Mouse (Mus musculus) midbrain, embryonic 10.5 days (tissue): ENCODE measurements around the gene Lcn5. TPM values are rescaled to one million over a fixed set of nuclear protein-coding genes. Genes with fewer than 3 reads are reported as not detected.
A peak's percentile ranks its signal among the peaks of the same experiment; 100 is the strongest.

Experiments used
- DNase-seq: peaks from one replicate; pipeline ENCODE4 v3.0.0-alpha.2; 2017; ENCODE audit warnings: low spot score
- H3K27ac ChIP-seq: fragments of 300-500 bp; sonication (generic); replicated peaks from 2 replicates; pipeline ENCODE4 v1.5.1; 2016; ENCODE audit warnings: mild to moderate bottlenecking
- H3K27me3 ChIP-seq: fragments of 300-500 bp; sonication (generic); 2 replicates; pipeline ENCODE4 v1.6.1; 2016; ENCODE audit warnings: low read depth, mild to moderate bottlenecking; ENCODE audit not compliant: poor library complexity, severe bottlenecking
- H3K36me3 ChIP-seq: fragments of 300-500 bp; sonication (generic); 2 replicates; pipeline ENCODE4 v1.6.1; 2016; ENCODE audit warnings: mild to moderate bottlenecking, moderate library complexity
- H3K4me1 ChIP-seq: fragments of 300-500 bp; sonication (generic); 2 replicates; pipeline ENCODE4 v1.6.1; 2016
- H3K4me3 ChIP-seq: fragments of 300-500 bp; sonication (generic); 2 replicates; pipeline ENCODE4 v1.5.1; 2016; ENCODE audit warnings: mild to moderate bottlenecking, moderate library complexity
- H3K9me3 ChIP-seq: fragments of 300-500 bp; sonication (generic); replicated peaks from 2 replicates; pipeline ENCODE4 v1.6.1; 2016; ENCODE audit warnings: mild to moderate bottlenecking
- WGBS: fragments of 180-500 bp; shearing (Covaris S2); methylation state at CpG from one replicate; pipeline ENCODE4 v1.1.7; 2016; 5-methylcytosine and 5-hydroxymethylcytosine counted together
- polyA plus RNA-seq: library from polyadenylated mRNA; unstranded; fragments of >200 nt; fragmentation: Nextera tagmentation; extraction: Ambion mirVana; gene quantifications from 2 replicates; pipeline ENCODE4 v1.2.1, GENCODE M21; 2016

Gene Lcn5
- polyA plus RNA-seq, 1 experiment from 2014 or later: not detected

DNA sequence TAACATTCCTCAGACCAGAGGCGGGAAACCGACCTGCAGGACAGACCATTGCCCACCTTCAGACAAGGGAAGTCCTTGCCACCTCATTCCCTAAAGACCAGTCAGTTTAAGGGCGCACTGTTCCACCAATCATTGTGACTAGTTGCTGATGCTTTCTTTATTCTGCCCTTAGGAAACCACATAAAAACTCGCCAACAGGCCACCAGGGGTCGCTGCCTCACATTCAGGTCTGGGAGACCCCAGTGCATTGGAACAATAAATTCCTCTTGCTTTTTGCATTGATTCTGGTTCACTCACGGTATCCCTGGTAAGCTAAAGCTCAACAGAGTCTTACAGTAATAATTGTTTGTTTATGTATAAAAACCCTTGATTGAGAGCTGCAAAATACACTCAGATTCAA, 17.9 kb upstream of the Lcn5 start:
- Histone ChIP-seq H3K4me3 (no peak overlapping the region), H3K4me1 (no peaks in the 10 kb centered on the region), H3K27me3 (no peaks in the 10 kb centered on the region), H3K9me3 (no peaks in the 10 kb centered on the region), H3K27ac (no peak overlapping the region), H3K36me3 (no peaks in the 10 kb centered on the region)
- 17% methylated on average over 6 of the region's 6 CpGs for WGBS
- peak; percentile 54 for DNase-seq

DNA sequence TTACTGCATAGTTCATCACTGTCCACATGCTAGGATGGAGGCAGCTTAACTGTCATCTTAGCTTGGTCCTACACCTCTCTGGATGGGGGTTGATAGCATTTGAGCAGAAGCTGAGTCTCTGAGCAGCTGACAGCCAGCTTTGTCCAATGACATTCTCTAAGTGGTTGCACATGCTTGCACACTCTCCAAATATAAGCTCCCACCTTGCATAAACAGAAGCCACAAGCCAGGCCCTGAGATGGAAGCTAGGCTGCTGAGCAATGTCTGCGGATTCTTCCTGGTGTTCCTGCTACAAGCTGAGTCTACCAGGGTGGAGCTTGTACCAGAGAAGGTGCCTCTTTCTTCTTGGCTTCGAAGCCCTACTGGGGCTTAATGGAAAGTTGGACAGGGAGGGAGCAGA, 4.8 kb upstream of the Lcn5 start, which contains the start of gene Lcn8:
TSS of gene Lcn8 (plus strand) at position 219 of the 400 bp plus-strand sequence.
- Histone ChIP-seq H3K4me1 (no peaks in the 10 kb centered on the region), H3K9me3 (no peaks in the 10 kb centered on the region), H3K36me3 (no peaks in the 10 kb centered on the region), H3K27ac (no peak within 1 kb of the TSS), H3K27me3 (no peaks in the 10 kb centered on the region), H3K4me3 (no peak within 1 kb of the TSS)
- WGBS: 73% methylated on average over 2 of the region's 2 CpGs
- no peak for DNase-seq

DNA sequence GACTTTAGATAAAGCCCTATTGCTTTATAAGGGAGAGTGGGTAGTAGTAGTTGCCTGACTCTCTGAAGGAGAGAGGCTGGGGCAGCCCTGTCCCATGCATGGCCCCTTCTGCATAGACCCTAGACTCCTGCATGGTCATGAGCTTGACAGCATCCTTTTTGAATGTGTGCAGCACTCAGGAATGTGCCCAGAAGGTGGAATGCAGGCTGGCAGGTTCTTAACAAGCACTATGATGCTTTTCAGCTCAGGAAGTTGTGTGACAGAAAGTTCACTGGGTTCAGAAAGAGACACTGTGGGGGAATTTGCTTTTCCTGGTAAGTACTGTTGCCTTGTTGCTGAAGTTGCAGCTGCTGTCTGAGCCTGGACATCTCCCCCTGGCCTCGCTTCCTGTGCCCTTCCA, 3.2 kb upstream of the Lcn5 start:
- no peak overlapping the region for H3K27ac ChIP-seq
- no peak overlapping the region for H3K4me3 ChIP-seq
- H3K36me3 ChIP-seq: no peaks in the 10 kb centered on the region
- H3K27me3 ChIP-seq: no peaks in the 10 kb centered on the region
- no peaks in the 10 kb centered on the region for H3K4me1 ChIP-seq
- H3K9me3 ChIP-seq: no peaks in the 10 kb centered on the region
- DNase-seq: no peak
- 67% methylated on average over 1 of the region's 1 CpGs for WGBS

- Histone ChIP-seq H3K9me3 (no peaks in the 10 kb centered on the region), H3K27me3 (no peaks in the 10 kb centered on the region), H3K4me3 (no peak overlapping the region), H3K4me1 (no peaks in the 10 kb centered on the region), H3K27ac (no peak overlapping the region), H3K36me3 (no peaks in the 10 kb centered on the region)
- DNase-seq: no peak
- 91% methylated on average over 4 of the region's 4 CpGs for WGBS
Measured at GRCm38 (mm10) chr2:25656691-25657090, 1.1 kb upstream of the Lcn5 start.

DNA sequence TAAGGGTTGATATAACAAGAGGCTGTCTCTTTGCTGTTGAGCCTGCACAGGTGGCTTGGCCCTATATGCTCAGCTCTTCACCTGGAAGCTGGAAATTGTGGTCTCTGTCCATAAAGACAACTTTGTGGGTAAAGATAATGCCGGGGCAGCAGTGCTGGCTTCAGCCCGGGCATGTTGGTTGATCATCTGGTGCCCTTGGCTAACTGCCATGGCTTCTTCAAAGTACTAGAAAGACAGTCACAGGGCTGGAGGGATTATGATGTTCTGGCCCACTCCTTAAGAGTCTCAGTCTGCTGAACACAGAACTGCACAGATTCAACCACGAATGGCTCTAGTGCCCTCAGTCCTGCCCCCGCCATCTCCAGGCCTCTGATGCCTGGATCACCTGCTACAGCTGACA, 506 bp upstream of the Lcn5 start:
- Histone ChIP-seq H3K4me1 (no peaks in the 10 kb centered on the region), H3K36me3 (no peaks in the 10 kb centered on the region), H3K27ac (no peak overlapping the region), H3K4me3 (no peak overlapping the region), H3K27me3 (no peaks in the 10 kb centered on the region), H3K9me3 (no peaks in the 10 kb centered on the region)
- no peak for DNase-seq
- WGBS: 85% methylated on average over 4 of the region's 4 CpGs

GRCm38 (mm10) chr2:25660279-25660678, 2.5 kb downstream of the Lcn5 start:
- Histone ChIP-seq H3K4me1 (peaks cover 4% of the 10 kb centered on the region), H3K9me3 (no peaks in the 10 kb centered on the region), H3K27ac (no peak overlapping the region), H3K4me3 (no peak overlapping the region), H3K36me3 (no peaks in the 10 kb centered on the region), H3K27me3 (no peaks in the 10 kb centered on the region)
- DNase-seq: no peak
- WGBS: 92% methylated on average over 8 of the region's 8 CpGs

GRCm38 (mm10) chr2:25661245-25661970, 3.7 kb downstream of the Lcn5 start:
- Histone ChIP-seq H3K9me3 (no peaks in the 10 kb centered on the region), H3K27me3 (no peaks in the 10 kb centered on the region), H3K4me1 (peaks cover 5% of the 10 kb centered on the region), H3K36me3 (no peaks in the 10 kb centered on the region), H3K27ac (no peak overlapping the region), H3K4me3 (no peak overlapping the region)
- no peak for DNase-seq
- 93% methylated on average over 6 of the region's 6 CpGs for WGBS

DNA sequence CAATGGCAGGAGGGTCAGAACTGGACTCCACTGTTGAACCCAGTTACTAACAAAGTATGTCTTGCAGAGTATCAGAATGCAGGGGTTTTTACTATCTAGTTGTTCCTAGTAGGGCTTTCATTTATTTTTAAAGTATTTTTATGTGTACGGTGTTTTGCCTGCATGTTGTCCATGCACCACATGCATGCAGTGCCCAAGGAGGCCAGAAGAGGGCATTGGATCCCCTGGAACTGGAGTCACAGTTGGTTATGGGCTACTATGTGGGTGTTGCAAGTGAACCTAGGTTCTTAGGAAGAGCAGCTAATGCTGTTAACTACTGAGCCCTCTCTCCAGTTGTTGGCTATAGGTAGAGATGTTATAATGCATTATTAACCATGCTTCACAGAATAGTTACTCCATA, 5.8 kb downstream of the Lcn5 start:
- DNase-seq: peak; percentile 47
- H3K27ac ChIP-seq: no peak overlapping the region
- no peaks in the 10 kb centered on the region for H3K9me3 ChIP-seq
- H3K4me3 ChIP-seq: no peak overlapping the region
- H3K4me1 ChIP-seq: peaks cover 5% of the 10 kb centered on the region
- 76% methylated on average over 1 of the region's 1 CpGs for WGBS
- H3K36me3 ChIP-seq: no peaks in the 10 kb centered on the region
- no peaks in the 10 kb centered on the region for H3K27me3 ChIP-seq

DNA sequence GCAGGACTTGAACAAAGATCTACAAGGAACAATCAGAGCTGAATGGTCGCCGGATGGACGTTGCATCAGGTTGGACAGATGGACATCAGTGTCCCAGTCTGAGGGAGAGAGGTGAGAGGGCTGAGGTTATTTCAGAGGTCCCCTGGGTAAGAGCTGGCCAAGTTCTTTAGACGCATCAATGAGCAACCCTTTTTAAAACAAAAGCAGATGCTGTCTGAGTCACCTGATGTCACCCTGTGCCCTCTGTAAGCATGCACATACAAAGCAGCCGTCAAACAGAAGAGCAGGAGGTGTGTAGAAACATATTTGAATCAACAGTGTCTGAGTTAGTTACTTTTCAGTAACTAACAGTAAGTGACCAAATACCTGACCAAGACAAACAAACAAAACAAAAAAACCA, 6.4 kb downstream of the Lcn5 start:
- no peak for DNase-seq
- no peaks in the 10 kb centered on the region for H3K36me3 ChIP-seq
- no peaks in the 10 kb centered on the region for H3K9me3 ChIP-seq
- WGBS: 82% methylated on average over 5 of the region's 5 CpGs
- H3K4me3 ChIP-seq: no peak overlapping the region
- H3K27me3 ChIP-seq: no peaks in the 10 kb centered on the region
- no peak overlapping the region for H3K27ac ChIP-seq
- peaks cover 5% of the 10 kb centered on the region for H3K4me1 ChIP-seq

DNA sequence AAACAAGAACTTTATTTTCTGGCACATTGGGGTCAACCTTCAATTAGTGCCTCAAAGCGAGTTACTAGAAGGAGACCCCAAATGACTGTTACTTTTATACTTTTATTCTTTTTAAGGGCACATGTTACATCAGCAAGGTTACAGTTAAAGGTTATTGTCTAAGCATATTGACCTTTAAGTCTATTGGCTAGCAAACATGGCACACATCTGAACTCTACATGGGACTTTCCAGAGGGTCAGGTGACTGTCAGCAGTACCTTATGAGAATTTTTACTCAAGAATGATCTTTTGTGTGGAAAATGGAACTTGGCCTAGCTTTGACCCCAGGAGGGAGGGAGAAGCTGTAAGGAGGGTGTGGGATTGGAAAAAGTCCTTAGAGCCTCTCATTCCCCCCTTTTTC, 8.8 kb downstream of the Lcn5 start:
- Histone ChIP-seq H3K27ac (no peak overlapping the region), H3K27me3 (no peaks in the 10 kb centered on the region), H3K4me3 (no peak overlapping the region), H3K4me1 (peaks cover 5% of the 10 kb centered on the region), H3K36me3 (no peaks in the 10 kb centered on the region), H3K9me3 (no peaks in the 10 kb centered on the region)
- no peak for DNase-seq
- 62% methylated on average over 1 of the region's 1 CpGs for WGBS

- no peak within 1 kb of the TSS for H3K27ac ChIP-seq
- H3K4me1 ChIP-seq: no peaks in the 10 kb centered on the region
- 94% methylated on average over 3 of the region's 3 CpGs for WGBS
- no peak for DNase-seq
- no peaks in the 10 kb centered on the region for H3K36me3 ChIP-seq
- H3K4me3 ChIP-seq: no peak within 1 kb of the TSS
- no peaks in the 10 kb centered on the region for H3K27me3 ChIP-seq
- no peaks in the 10 kb centered on the region for H3K9me3 ChIP-seq
Measured at GRCm38 (mm10) chr2:25676486-25676885, 18.7 kb downstream of the Lcn5 start, which contains the start of gene Lcn6. Gene Lcn6 (plus strand): TSS chr2:25676786.

DNA sequence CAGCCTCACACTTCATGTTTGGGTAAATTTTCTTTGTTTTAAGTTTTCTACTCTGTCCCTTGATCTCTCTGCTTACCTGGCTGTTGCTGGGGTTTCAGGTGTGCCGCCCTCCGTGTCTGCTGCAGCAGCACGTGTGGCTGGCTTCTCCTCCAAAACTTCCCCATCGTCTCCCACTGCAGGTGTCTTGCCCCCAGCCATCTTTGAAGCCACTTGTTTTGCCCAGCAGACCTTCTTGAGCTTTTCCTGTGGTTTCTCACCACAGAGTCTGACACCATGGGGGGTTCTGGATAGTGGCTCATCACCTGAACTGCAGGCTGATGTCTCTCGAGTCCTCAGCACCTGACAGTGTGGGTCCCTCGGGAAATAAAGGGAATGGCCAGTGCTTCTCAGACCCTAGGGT, 21.8 kb downstream of the Lcn5 start:
- Histone ChIP-seq H3K27ac (no peak overlapping the region), H3K4me1 (no peaks in the 10 kb centered on the region), H3K9me3 (no peaks in the 10 kb centered on the region), H3K36me3 (no peaks in the 10 kb centered on the region), H3K27me3 (no peaks in the 10 kb centered on the region), H3K4me3 (no peak overlapping the region)
- DNase-seq: no peak
- 87% methylated on average over 6 of the region's 6 CpGs for WGBS

GRCm38 (mm10) chr2:25682426-25682825, 24.7 kb downstream of the Lcn5 start, which contains the start of gene Lcn10:
Gene Lcn10 (plus strand): TSS chr2:25682726.
- no peaks in the 10 kb centered on the region for H3K9me3 ChIP-seq
- no peak within 1 kb of the TSS for H3K4me3 ChIP-seq
- 78% methylated on average over 2 of the region's 2 CpGs for WGBS
- no peak for DNase-seq
- no peaks in the 10 kb centered on the region for H3K4me1 ChIP-seq
- H3K27ac ChIP-seq: no peak within 1 kb of the TSS
- no peaks in the 10 kb centered on the region for H3K36me3 ChIP-seq
- H3K27me3 ChIP-seq: no peaks in the 10 kb centered on the region
